Mouse (Mus musculus): ENCODE data around the gene M1ap.

The M1ap gene

GRCm38 (mm10) chr6:83037188-83037587 lies 90.5 kb downstream of the M1ap start:
- DNase-seq, result no peak

- peak; percentile 95 to 97 for DNase-seq
Observed at GRCm38 (mm10) chr6:83038496-83039012, 91.9 kb downstream of the M1ap start.

GRCm38 (mm10) chr6:83040601-83041000 lies 93.9 kb downstream of the M1ap start:
- no peak for DNase-seq

- no peak for DNase-seq
Observed at GRCm38 (mm10) chr6:83043561-83043960, 96.9 kb downstream of the M1ap start.

- DNase-seq, result no peak
Observed at GRCm38 (mm10) chr6:83043993-83044392, 97.3 kb downstream of the M1ap start.

- peak in 1 of 2 experiments; percentile 24 for DNase-seq
Observed at GRCm38 (mm10) chr6:83044742-83045141, 98.0 kb downstream of the M1ap start.

GRCm38 (mm10) chr6:83049367-83049766 lies 102.7 kb downstream of the M1ap start:
- peak in 1 of 2 experiments; percentile 2 for DNase-seq

- DNase-seq, result peak in 1 of 2 experiments; percentile 37
Observed at GRCm38 (mm10) chr6:83053136-83053960, 106.6 kb downstream of the M1ap start.

- DNase-seq, result peak; percentile 98
Observed at GRCm38 (mm10) chr6:83054074-83054851, 107.6 kb downstream of the M1ap start, which contains the start of gene Aup1. Aup1 (plus strand) TSS chr6:83054521.

- peak; percentile 38 to 42 for DNase-seq
Observed at GRCm38 (mm10) chr6:83054871-83055431, 108.2 kb downstream of the M1ap start, which contains the start of gene Htra2. Htra2 (minus strand) TSS chr6:83055273.

GRCm38 (mm10) chr6:83057790-83058189 lies 111.1 kb downstream of the M1ap start, which contains the start of gene Dqx1:
Dqx1 (plus strand) TSS chr6:83057844.
- DNase-seq, result peak; percentile 26 to 59

- no peak for DNase-seq
Observed at GRCm38 (mm10) chr6:83058725-83059124, 112.0 kb downstream of the M1ap start.

GRCm38 (mm10) chr6:83065995-83066394 lies 119.3 kb downstream of the M1ap start:
- no peak for DNase-seq

GRCm38 (mm10) chr6:83066441-83066840 lies 119.7 kb downstream of the M1ap start:
- no peak for DNase-seq

GRCm38 (mm10) chr6:83068221-83068620 lies 121.5 kb downstream of the M1ap start:
- DNase-seq, result no peak

GRCm38 (mm10) chr6:83068706-83069487 lies 122.2 kb downstream of the M1ap start:
- DNase-seq, result no peak

- no peak for DNase-seq
Observed at GRCm38 (mm10) chr6:83069488-83070246, 123.0 kb downstream of the M1ap start.

GRCm38 (mm10) chr6:83070247-83070310 lies 123.4 kb downstream of the M1ap start, which contains the start of gene Tlx2:
Tlx2 (minus strand) TSS chr6:83070293.
- no peak for DNase-seq

GRCm38 (mm10) chr6:83070311-83071219 lies 123.9 kb downstream of the M1ap start:
- no peak for DNase-seq

- DNase-seq, result no peak
Observed at GRCm38 (mm10) chr6:83071220-83071619, 124.5 kb downstream of the M1ap start.

- no peak for DNase-seq
Observed at GRCm38 (mm10) chr6:83074979-83075378, 128.3 kb downstream of the M1ap start.
